Mouse (Mus musculus) spleen, embryonic (tissue): ENCODE data around the gene Jun.

Experiments
- CTCF ChIA-PET: fragments of 350-600 bp; sonication (Branson Sonifier 250); formaldehyde crosslinking; loops from one replicate; lab custom pipeline; 2022; lab: Charles Lee

Gene Jun

GRCm38 (mm10) chr4:95038024-95038423, 14.0 kb downstream of the Jun start:
- CTCF ChIA-PET: no interaction called here

GRCm38 (mm10) chr4:95031158-95031557, 20.9 kb downstream of the Jun start:
- CTCF ChIA-PET: no interaction called here

GRCm38 (mm10) chr4:95025847-95026600, 26.0 kb downstream of the Jun start:
- CTCF ChIA-PET: interaction anchor here (0.6 kb wide), 1 partner anchor 776 kb away, joined by 5 read pairs; no protein-coding TSS in a partner anchor

GRCm38 (mm10) chr4:95023350-95023953, 28.6 kb downstream of the Jun start:
- CTCF ChIA-PET: no interaction called here

GRCm38 (mm10) chr4:95021649-95022637, 30.1 kb downstream of the Jun start:
- CTCF ChIA-PET: interaction anchor here (0.7 kb wide), 1 partner anchor 538 kb away, joined by 3 read pairs; no protein-coding TSS in a partner anchor

- CTCF ChIA-PET: no interaction called here
Observed at GRCm38 (mm10) chr4:95020201-95020600, 31.8 kb downstream of the Jun start.

GRCm38 (mm10) chr4:95018221-95018620, 33.8 kb downstream of the Jun start:
- CTCF ChIA-PET: no interaction called here

- CTCF ChIA-PET: no interaction called here
Observed at GRCm38 (mm10) chr4:95012706-95013105, 39.3 kb downstream of the Jun start.

- CTCF ChIA-PET: no interaction called here
Observed at GRCm38 (mm10) chr4:95012256-95012655, 39.8 kb downstream of the Jun start.

GRCm38 (mm10) chr4:95008175-95009057, 43.6 kb downstream of the Jun start:
- CTCF ChIA-PET: no interaction called here

GRCm38 (mm10) chr4:95007759-95008158, 44.3 kb downstream of the Jun start:
- CTCF ChIA-PET: no interaction called here

- CTCF ChIA-PET: no interaction called here
Observed at GRCm38 (mm10) chr4:95005251-95005830, 46.7 kb downstream of the Jun start.

- CTCF ChIA-PET: no interaction called here
Observed at GRCm38 (mm10) chr4:95001043-95001775, 50.8 kb downstream of the Jun start.

- CTCF ChIA-PET: no interaction called here
Observed at GRCm38 (mm10) chr4:95000147-95000546, 51.9 kb downstream of the Jun start.

GRCm38 (mm10) chr4:94999249-94999648, 52.8 kb downstream of the Jun start:
- CTCF ChIA-PET: interaction anchor here (1.0 kb wide), 1 partner anchor 19 kb away, joined by 11 read pairs; no protein-coding TSS in a partner anchor
